Mouse (Mus musculus) hematopoietic multipotent progenitor cell, adult 10-12 weeks (in vitro differentiated cells): ENCODE data around the gene Trpm8. TPM values are rescaled to one million over a fixed set of nuclear protein-coding genes. Genes with fewer than 3 reads are reported as not detected.

Experiments
- polyA plus RNA-seq: library from polyadenylated mRNA; stranded (reverse); fragments of >175 nt; gene quantifications from 2 replicates; pipeline ENCODE4 v1.2.3, GENCODE M21; 2012; ENCODE audit warnings: low replicate concordance

Trpm8 gene
- polyA plus RNA-seq: not detected in 2 replicates

DNA sequence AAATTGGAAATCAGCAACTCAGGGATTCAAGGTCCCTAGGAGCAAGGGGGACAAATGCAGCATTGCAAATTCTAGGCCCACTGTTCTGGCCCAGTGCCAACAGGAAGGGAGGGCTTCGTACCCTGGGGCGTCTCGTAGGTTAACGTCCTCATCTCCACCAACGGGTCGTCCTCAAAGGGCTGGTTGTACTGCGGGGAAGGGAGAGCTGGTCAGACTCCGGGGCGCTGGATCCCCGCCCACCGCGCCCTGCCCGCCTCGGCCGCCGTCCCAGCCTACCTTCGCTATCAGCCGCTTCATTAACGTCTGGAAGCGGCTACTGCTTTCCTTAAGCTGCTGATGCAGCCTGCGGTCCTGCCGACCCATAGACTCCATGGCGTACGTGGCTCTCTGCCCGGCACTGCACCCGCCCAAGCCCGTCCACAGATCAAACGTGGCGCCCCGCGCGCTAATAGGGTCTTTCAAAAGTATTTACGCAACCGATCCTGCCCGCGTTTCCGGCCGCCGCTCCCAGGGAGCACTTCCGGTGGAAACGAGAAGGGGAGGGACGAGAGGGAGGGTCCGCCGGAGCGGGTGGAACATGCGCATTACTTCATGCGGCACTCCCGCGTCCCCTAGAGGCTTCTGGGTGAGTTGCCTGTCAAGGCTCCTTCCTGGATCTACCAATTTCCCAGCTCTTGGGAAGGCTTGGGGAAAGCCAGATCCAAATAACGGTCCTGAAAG is at the start of gene Trpm8, which contains the start of gene Hjurp:
TSS of gene Trpm8 (plus strand) at position 564 of the 720 bp plus-strand sequence.
TSS of gene Hjurp (minus strand) at position 536 of the 720 bp plus-strand sequence.

DNA sequence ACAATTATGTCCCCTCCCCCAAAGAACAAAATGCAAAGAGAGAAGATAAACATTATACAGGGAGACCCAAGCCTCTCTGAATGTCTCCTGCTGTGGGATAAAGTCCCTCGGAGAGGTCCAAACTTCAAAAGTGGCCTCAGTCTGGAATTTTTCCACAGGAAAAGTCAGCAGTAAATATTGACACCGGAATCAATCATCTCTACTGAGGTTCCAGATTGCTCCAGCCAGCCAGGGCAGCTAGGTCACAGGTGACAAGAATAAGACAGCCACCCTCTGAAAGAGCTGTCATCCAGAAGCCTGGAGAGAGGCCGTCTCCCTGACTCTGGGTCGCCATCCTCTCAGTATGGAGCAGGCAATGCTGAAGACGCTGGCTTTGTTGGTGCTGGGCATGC is 129.3 kb downstream of the Trpm8 start, which contains the start of gene Spp2:
TSS of gene Spp2 (plus strand) at position 155 of the 392 bp plus-strand sequence.

Other genes starting within 250 kb of the Trpm8 start
- gene Ugt1a10, start 222.3 kb upstream of the Trpm8 start, polyA plus RNA-seq: not detected in 2 replicates
- not detected in 2 replicates for gene Ugt1a9, start 206.9 kb upstream of the Trpm8 start, polyA plus RNA-seq
- not detected in 2 replicates for gene Ugt1a8, start 189.8 kb upstream of the Trpm8 start, polyA plus RNA-seq
- gene Ugt1a7c, start 182.6 kb upstream of the Trpm8 start, polyA plus RNA-seq: 2.5 and 3.3 TPM in 2 replicates
- gene Ugt1a6b, start 174.4 kb upstream of the Trpm8 start, polyA plus RNA-seq: not detected in 2 replicates
- 0.30 TPM in 1 of 2 replicates, not detected in the other for gene Ugt1a6a, start 142.9 kb upstream of the Trpm8 start, polyA plus RNA-seq
- not detected in 2 replicates for gene Ugt1a5, start 111.6 kb upstream of the Trpm8 start, polyA plus RNA-seq
- gene Ugt1a2, start 77.1 kb upstream of the Trpm8 start, polyA plus RNA-seq: not detected in 2 replicates
- 0.75 and 1.2 TPM in 2 replicates for gene Dnajb3, start 71.9 kb upstream of the Trpm8 start, polyA plus RNA-seq
- gene Ugt1a1, start 65.7 kb upstream of the Trpm8 start, polyA plus RNA-seq: not detected in 2 replicates
- 0.09 and 0.12 TPM in 2 replicates for gene Mroh2a, start 50.7 kb upstream of the Trpm8 start, polyA plus RNA-seq
- gene Hjurp, start within 50 bp of the Trpm8 start, polyA plus RNA-seq: 14.4 and 15.0 TPM in 2 replicates
- not detected in 2 replicates for gene Spp2, start 129.3 kb downstream of the Trpm8 start, polyA plus RNA-seq
- 0.17 TPM in 1 of 2 replicates, not detected in the other for gene Glrp1, start 232.4 kb downstream of the Trpm8 start, polyA plus RNA-seq